Mouse (Mus musculus): ENCODE measurements around the gene Vmn2r61.

The Vmn2r61 gene

DNA sequence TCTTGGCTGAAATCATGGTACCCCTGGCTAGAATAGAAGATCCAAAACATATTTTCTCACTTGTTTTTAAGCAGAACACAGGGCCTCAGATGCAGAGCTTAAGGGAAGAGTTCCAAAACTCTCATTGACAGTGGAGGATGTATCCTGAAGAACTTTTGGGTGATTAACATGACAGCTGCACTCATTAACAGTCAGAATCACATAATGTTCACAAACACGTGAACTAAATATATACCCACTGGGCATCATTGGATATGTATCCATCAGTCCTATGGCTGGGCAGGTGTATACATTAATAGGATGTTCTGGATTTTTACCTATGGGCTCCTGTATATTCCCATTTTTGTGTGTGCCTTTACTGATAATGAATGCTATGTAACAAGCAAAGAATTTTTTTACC is at the start of gene Vmn2r61:
Gene Vmn2r61 (plus strand): TSS at position 301 of the 400 bp plus-strand sequence.
- DNase-seq (ENCODE audit: low spot score), result no peak
